Mouse (Mus musculus): ENCODE results near the gene Hspb9.

Hspb9 gene

DNA sequence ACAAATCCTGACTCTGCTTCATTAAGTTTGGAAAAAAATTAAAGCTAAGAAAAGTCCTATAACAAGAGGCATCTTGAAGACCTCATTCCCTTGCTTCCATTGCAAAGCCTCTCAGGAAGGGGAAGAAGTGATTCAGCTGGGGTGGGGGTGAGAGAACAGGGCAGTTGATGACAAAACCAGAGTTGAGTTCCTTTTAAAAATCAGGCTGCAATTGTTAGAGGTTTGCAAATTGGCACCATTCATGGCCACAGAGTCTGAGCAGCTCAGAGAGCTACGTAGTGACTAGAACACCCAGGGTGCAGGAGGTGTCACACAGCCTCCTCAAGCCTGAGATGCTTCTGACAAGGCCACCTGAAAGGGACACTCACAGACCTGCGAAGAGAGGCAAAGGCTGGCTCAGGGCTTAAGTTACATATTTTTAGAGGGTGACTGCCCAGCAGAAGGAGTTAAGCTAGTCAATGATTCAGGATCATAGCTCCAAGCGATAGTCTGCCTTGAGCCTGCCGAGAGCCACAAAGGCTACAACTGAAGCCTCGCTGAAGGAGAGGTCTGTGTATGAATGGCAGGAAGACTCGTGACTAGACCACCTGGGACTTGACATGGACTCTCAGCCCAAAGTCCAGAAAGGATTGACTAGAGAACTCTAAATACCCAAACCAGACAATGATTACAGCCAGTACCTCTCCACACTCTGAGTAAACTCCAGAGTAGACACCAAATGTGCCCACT lies 17.0 kb downstream of the Hspb9 start:
- in situ Hi-C loops (cut with MboI, MseI) = no loop called here

- in situ Hi-C loops (cut with MboI, MseI) = no loop called here
These were observed 21.6 kb downstream of the Hspb9 start for GRCm38 (mm10) chr11:100735134-100735865.

- in situ Hi-C loops (cut with MboI, MseI) = no loop called here
These were observed 22.5 kb downstream of the Hspb9 start for GRCm38 (mm10) chr11:100735954-100736745.

DNA sequence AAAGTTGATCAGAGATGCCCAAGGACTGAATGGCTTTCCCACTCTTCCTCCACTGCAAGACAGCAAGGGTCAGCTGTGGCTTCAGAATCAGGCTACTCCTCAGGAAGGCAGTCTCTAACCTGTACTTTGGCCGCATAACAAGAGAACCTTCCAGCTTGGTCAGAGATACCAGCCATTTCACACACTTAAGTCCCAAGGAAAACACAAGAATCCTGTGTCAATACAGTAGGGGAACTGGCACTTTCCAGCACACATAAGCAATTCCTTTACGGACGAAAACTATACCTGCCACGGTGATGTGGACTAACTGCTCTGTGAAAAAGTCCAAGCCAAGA lies 23.1 kb downstream of the Hspb9 start:
- in situ Hi-C loops (cut with MboI, MseI) = no loop called here

DNA sequence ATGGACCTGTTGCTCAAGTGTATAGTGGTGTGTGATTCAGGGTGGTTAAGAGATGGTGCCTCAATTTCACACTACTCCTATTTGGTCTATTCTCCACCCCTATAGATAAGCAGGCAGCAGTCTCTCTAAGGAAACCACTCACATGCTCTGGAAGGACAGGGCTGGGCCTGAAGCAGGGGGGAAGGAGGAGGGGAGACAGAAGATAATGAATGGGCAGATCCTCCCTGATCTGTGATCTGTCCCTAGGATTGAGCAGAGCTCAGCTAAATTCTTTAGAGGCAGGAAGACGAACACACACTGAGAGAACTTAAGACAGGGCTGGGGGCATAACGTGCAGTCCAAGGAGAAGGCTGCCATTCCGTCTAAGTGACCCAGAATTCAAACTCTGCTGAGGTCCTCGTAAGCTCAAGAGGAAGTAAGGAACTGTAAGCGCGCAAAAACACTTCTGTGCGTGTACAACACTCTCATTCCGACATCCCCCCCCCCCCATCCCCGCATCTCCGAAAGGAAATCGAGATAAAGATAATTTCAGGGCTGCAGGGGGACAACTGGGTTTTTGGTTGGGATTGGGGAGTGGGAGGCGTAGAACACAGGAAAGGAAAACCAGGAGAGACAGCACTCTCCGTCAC lies 23.6 kb downstream of the Hspb9 start:
- in situ Hi-C loops (cut with MboI, MseI) = no loop called here

- in situ Hi-C loops (cut with MboI, MseI) = no loop called here
These were observed 24.5 kb downstream of the Hspb9 start, which contains the start of gene Rab5c for GRCm38 (mm10) chr11:100738066-100738604. Rab5c (minus strand) TSS chr11:100738215.

- in situ Hi-C loops (cut with MboI, MseI) = no loop called here
These were observed 25.1 kb downstream of the Hspb9 start for GRCm38 (mm10) chr11:100738749-100739148.

- in situ Hi-C loops (cut with MboI, MseI) = no loop called here
These were observed 27.7 kb downstream of the Hspb9 start for GRCm38 (mm10) chr11:100741348-100741747.

DNA sequence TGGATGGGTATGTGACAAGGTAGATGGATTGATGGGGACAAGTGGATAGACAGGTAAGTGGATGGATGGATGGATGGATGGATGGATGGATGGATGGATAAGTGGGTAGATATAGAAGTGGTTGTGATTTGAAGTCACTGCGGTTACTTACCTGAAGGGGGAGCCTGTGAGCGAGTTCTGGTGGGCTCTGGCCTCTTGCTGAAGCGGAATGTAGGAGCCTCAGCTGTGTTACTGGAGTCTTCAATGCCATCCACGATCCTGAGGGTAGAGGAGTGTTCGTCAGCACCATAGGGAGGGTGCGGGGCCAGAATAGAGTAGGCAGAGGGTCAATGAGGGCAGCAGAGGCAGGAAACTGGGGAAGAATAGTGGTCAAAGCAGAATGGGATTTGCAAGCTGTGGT lies 31.4 kb downstream of the Hspb9 start:
- in situ Hi-C loops (cut with MboI, MseI) = no loop called here

DNA sequence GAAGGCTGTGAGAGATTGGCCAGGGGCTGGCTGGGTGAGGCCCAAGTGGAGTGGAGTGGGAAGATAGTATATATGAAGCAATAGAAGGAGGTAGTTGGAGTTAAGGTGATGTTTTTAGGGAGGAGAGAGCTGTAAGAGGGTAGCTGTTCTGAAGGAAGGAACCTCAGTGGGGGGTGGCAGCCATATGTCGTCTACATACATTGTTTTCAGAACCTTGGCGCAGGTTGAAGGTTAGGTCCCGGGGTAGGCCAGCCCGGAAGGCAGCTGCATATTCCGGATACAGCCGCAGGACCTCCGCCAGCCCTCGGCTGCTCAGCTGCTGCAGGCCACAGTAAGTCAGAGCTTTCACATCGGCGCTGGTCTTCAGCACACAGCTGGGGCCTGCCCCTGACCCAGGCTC lies 32.9 kb downstream of the Hspb9 start:
- in situ Hi-C loops (cut with MboI, MseI) = no loop called here

DNA sequence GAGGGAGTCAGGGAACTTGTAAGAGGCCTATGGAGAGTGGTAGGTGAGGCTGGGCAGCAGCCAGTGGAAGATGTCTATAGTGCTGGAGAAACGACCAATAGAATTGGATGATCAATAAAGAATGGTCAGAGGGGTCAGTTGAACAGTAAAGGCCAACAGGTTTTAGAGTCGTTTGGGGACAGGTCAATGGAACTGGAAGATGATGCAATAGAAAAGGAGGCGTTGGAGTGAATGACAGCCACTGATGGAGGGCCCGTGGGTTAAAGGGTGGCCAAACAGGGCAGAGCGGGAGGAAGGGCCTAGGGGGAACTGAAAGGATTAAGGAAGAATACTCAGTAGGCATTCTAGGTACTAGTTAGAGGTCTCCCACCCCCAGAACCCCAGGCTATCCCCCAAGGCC lies 33.5 kb downstream of the Hspb9 start:
- in situ Hi-C loops (cut with MboI, MseI) = no loop called here

- in situ Hi-C loops (cut with MboI, MseI) = no loop called here
These were observed 35.0 kb downstream of the Hspb9 start for GRCm38 (mm10) chr11:100748620-100749019.

DNA sequence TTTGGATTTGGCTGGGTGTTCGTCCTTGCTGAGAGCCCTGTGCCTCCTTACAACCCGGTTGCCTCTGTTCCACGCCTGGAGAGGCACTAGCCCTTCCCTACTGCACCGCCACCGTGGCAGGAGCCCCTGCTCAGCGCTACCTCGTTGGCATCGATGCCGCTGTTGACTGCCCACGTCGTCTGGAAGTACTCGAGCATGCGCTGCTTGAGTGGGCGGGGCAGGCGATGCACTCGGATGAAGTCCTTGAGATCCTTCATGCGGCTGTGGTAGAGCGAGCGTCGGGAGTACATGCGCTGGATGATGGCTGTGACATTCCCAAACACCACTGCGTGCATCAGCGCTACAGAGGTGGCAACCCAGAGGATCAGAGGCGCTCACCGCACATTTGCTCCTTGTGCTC lies 35.8 kb downstream of the Hspb9 start:
- in situ Hi-C loops (cut with MboI, MseI) = no loop called here

DNA sequence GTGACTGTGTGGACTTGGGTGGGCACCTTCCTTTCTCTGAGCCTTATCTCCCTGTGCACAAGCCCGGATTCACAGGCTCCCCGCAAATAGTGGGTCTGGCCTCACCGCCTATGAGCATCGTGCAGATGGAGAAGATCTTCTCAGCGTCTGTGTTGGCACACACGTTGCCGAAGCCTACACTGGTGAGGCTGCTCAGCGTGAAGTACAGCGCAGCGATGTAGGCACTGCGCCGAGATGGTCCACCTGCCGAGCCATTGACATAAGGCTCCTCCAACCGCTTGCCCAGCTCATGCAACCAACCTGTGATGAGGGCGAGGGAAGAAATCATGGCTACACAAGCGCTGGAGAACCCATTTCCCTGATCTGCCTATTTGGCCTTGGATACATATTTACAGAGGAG lies 36.5 kb downstream of the Hspb9 start:
- in situ Hi-C loops (cut with MboI, MseI) = no loop called here

DNA sequence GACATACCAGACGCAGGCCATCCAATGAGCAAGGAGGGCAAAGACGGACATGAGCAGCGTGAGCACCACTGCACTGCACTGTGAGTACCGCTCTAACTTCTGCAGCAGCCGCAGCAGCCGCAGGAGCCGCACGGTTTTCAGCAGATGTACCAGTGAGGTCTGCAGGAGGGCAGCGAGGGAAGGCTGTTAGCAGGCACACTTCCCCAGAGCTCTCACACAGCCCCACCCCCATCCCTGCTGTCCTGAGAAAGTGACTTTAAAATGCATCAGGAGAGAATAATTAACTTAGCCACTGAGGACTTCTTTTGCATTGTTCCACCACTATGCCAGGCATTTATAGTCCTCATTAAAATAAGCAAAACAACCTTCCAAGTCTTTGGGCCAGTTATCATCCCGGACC lies 38.6 kb downstream of the Hspb9 start:
- in situ Hi-C loops (cut with MboI, MseI) = no loop called here

DNA sequence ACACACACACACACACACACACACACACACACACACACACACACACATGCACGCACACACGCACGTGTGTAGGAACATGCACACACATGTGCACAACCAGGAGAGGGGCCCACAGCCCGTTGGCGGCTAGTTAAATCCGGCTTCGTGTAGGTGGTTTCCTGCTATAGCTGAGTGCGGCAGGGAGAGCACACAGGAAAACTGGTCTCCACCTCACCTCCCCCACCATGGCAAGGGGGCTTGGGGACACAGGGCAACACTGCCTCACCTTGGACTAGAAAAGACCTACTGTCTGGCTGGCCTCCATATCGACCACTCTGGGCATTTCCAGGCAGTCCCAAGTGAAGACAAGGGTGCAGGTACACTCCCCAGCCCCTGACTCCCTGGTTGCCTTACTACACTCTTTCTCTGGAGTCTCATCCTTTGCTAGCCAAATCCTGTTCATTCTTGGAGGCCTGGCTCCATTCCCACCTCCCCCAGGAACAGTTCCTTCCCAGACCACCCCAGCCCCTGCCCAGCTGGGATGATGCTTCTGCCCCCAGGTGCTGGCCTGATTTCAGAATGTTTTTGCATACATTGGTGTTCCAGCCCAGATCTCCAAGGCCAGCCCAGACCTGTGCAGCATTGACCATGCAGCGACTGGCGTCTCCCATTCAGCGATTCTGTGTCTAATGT lies 40.5 kb downstream of the Hspb9 start:
- in situ Hi-C loops (cut with MboI, MseI) = no loop called here

DNA sequence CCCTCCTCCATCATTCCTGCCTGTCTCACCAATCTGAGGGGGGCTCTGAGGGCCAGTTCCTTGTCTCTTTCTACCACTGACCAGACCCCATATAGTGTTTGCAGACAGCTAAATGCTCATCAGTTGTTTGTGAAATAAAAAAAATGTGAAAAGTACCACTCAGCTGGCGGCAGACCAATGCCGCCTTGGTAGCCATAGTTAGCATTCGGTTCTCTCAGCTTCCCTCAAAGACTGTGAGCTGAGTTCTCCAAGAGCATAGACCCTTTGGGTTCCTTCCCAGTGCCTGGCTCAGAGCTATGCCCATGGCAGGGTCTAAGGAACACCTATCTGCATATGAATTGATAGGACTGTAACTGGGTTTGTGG lies 41.0 kb downstream of the Hspb9 start:
- in situ Hi-C loops (cut with MboI, MseI) = no loop called here

DNA sequence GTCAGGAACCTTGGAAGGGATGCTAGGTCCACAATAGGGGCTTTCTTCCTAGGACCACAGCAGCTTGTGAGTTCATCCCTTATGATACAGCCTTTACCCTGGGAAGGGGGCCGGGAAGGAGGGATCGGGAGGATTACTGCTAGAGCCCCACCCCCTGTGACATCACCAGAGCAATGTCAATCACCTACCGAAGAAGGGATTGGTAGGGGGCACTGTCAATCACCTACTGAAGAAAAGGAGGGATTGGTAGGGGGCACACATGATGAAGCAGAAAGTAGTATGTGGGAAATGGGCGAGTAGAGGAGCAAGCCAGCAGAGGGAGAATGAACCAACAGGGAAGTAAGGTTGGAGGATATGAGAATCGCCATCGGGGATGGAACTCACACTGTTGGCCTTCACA lies 42.8 kb downstream of the Hspb9 start:
- in situ Hi-C loops (cut with MboI, MseI) = no loop called here

GRCm38 (mm10) chr11:100757566-100757965 lies 43.9 kb downstream of the Hspb9 start:
- in situ Hi-C loops (cut with MboI, MseI) = no loop called here

- in situ Hi-C loops (cut with MboI, MseI) = no loop called here
These were observed 45.3 kb downstream of the Hspb9 start for GRCm38 (mm10) chr11:100758707-100759610.
